Mouse (Mus musculus) stomach, postnatal 0 days (tissue): ENCODE data around the gene Pcgf1. TPM values are rescaled to one million over a fixed set of nuclear protein-coding genes. Genes with fewer than 3 reads are reported as not detected.

Source experiments
- ATAC-seq: fragments of 200-750 bp; cut with Nextera tagmentation; 2 replicates; pipeline ENCODE4 v1.8.0; 2017; ENCODE audit not compliant: low FRiP score, low TSS enrichment
- DNase-seq: peaks from one replicate; pipeline ENCODE4 v3.0.0-alpha.2; 2016; ENCODE audit warnings: low spot score
- H3K27ac ChIP-seq: fragments of 300-500 bp; sonication (generic); replicated peaks from 2 replicates; pipeline ENCODE4 v1.5.1; 2014; ENCODE audit warnings: mild to moderate bottlenecking, control low read depth
- H3K27me3 ChIP-seq: fragments of 300-500 bp; sonication (generic); 2 replicates; pipeline ENCODE4 v1.6.1; 2014; ENCODE audit warnings: low read length; ENCODE audit not compliant: control insufficient read depth, insufficient read depth
- H3K36me3 ChIP-seq: fragments of 300-500 bp; sonication (generic); 2 replicates; pipeline ENCODE4 v1.6.1; 2014; ENCODE audit warnings: low read length, mixed read lengths; ENCODE audit not compliant: control insufficient read depth, insufficient read depth
- H3K4me1 ChIP-seq: fragments of 300-500 bp; sonication (generic); replicated peaks from 2 replicates; pipeline ENCODE4 v1.6.1; 2014; ENCODE audit warnings: antibody characterized with exemption; ENCODE audit not compliant: control insufficient read depth, insufficient read depth
- H3K4me2 ChIP-seq: fragments of 300-500 bp; sonication (generic); replicated peaks from 2 replicates; pipeline ENCODE4 v1.6.1; 2014; ENCODE audit warnings: low read depth, mild to moderate bottlenecking, control low read depth, moderate library complexity
- H3K4me3 ChIP-seq: fragments of 300-500 bp; sonication (generic); 2 replicates; pipeline ENCODE4 v1.5.1; 2014; ENCODE audit warnings: low read depth, low read length, control low read depth
- H3K9ac ChIP-seq: fragments of 300-500 bp; sonication (generic); 2 replicates; pipeline ENCODE4 v1.6.1; 2014; ENCODE audit warnings: mild to moderate bottlenecking, low read length, control low read depth, mixed read lengths
- H3K9me3 ChIP-seq: fragments of 300-500 bp; sonication (generic); 2 replicates; pipeline ENCODE4 v1.6.1; 2016; ENCODE audit warnings: low read length; ENCODE audit not compliant: control insufficient read depth
- CTCF ChIP-seq: IDR thresholded peaks from 2 replicates; pipeline ENCODE4 v1.5.1; 2016; ENCODE audit warnings: antibody characterized with exemption, low read depth, mild to moderate bottlenecking, moderate library complexity
- EP300 ChIP-seq: optimal IDR thresholded peaks from 2 replicates; pipeline ENCODE3; 2016; ENCODE audit warnings: antibody characterized with exemption
- WGBS: fragments of 180-500 bp; shearing (Covaris S2); extraction: QIAGEN DNeasy Blood & Tissue Kit; methylation state at CpG from one replicate; pipeline ENCODE4 v1.1.7; 2014; 5-methylcytosine and 5-hydroxymethylcytosine counted together
- polyA plus RNA-seq: library from polyadenylated mRNA; unstranded; fragments of >200 nt; fragmentation: Nextera tagmentation; extraction: Ambion mirVana; gene quantifications from 2 replicates; pipeline ENCODE4 v1.2.1, GENCODE M21; 2015

Pcgf1 gene
- polyA plus RNA-seq, 1 experiment from 2014 or later, result 14.0 TPM

- Histone ChIP-seq H3K27ac (no peak overlapping the region), H3K9ac (no peak overlapping the region), H3K4me2 (no peak overlapping the region), H3K27me3 (peaks cover 9% of the 10 kb centered on the region; the same call in 1 of the 2 replicates), H3K36me3 (no peaks in the 10 kb centered on the region), H3K9me3 (no peaks in the 10 kb centered on the region), H3K4me3 (no peak overlapping the region), H3K4me1 (no peaks in the 10 kb centered on the region)
- 27% methylated on average over 6 of the region's 6 CpGs for WGBS
- TF ChIP-seq CTCF (no peak), EP300 (no peak)
- no peak for DNase-seq
- no peak for ATAC-seq
These were observed 14.9 kb downstream of the Pcgf1 start for GRCm38 (mm10) chr6:83092416-83093127.

- Histone ChIP-seq H3K36me3 (no peaks in the 10 kb centered on the region), H3K9ac (no peak overlapping the region), H3K4me3 (no peak overlapping the region), H3K4me2 (no peak overlapping the region), H3K27ac (no peak overlapping the region), H3K9me3 (no peaks in the 10 kb centered on the region), H3K4me1 (no peaks in the 10 kb centered on the region; the same call in 1 of the 2 replicates), H3K27me3 (no peaks in the 10 kb centered on the region)
- WGBS, result 42% methylated on average over 6 of the region's 6 CpGs
- TF ChIP-seq EP300, result no peak
- TF ChIP-seq CTCF, result no peak
- no peak for DNase-seq
- no peak for ATAC-seq
These were observed 18.3 kb downstream of the Pcgf1 start for GRCm38 (mm10) chr6:83095968-83096367.

GRCm38 (mm10) chr6:83098411-83098810 is 20.7 kb downstream of the Pcgf1 start:
- H3K4me1 ChIP-seq, result peaks cover 5% of the 10 kb centered on the region; the same call in 1 of the 2 replicates
- H3K9me3 ChIP-seq, result no peaks in the 10 kb centered on the region
- DNase-seq (no peak), ATAC-seq (no peak)
- no peak overlapping the region for H3K9ac ChIP-seq
- no peaks in the 10 kb centered on the region for H3K36me3 ChIP-seq
- H3K27ac ChIP-seq, result no peak overlapping the region
- no peak overlapping the region for H3K4me3 ChIP-seq
- H3K4me2 ChIP-seq, result no peak overlapping the region
- H3K27me3 ChIP-seq, result no peaks in the 10 kb centered on the region
- 56% methylated on average over 2 of the region's 2 CpGs for WGBS
- TF ChIP-seq CTCF (no peak), EP300 (no peak)

- WGBS, result under 1% methylated on average over 25 of the region's 25 CpGs
- peak within 1 kb of the TSS; percentile 83 for H3K27ac ChIP-seq
- H3K36me3 ChIP-seq, result no peaks in the 10 kb centered on the region
- H3K4me3 ChIP-seq, result peak within 1 kb of the TSS; percentile 68
- H3K9me3 ChIP-seq, result no peaks in the 10 kb centered on the region
- TF ChIP-seq CTCF, result peak; percentile 83
- TF ChIP-seq EP300, result no peak
- H3K9ac ChIP-seq, result peak within 1 kb of the TSS; percentile 73
- H3K4me1 ChIP-seq, result peaks cover 5% of the 10 kb centered on the region; the same call in 1 of the 2 replicates
- ATAC-seq, result peak; percentile 90
- peak; percentile 88 for DNase-seq
- no peaks in the 10 kb centered on the region for H3K27me3 ChIP-seq
- H3K4me2 ChIP-seq, result peak within 1 kb of the TSS; percentile 99
These were observed 23.6 kb downstream of the Pcgf1 start, which contains the start of the genes Ccdc142 and Gm42688 for GRCm38 (mm10) chr6:83101316-83101687. Gene Ccdc142, plus strand, starts transcription at chr6:83101601. Gene Gm42688, plus strand, starts transcription at chr6:83101617.

GRCm38 (mm10) chr6:83101688-83102556 is 24.3 kb downstream of the Pcgf1 start:
- ATAC-seq (peak; percentile 87), DNase-seq (peak; percentile 75)
- whole genome bisulfite sequencing, result under 1% methylated on average over 67 of the region's 74 CpGs
- peak overlapping the region; percentile 68 for H3K4me3 ChIP-seq
- no peaks in the 10 kb centered on the region for H3K9me3 ChIP-seq
- peak overlapping the region; percentile 99 for H3K4me2 ChIP-seq
- no peaks in the 10 kb centered on the region for H3K36me3 ChIP-seq
- TF ChIP-seq CTCF, result peak; percentile 73
- TF ChIP-seq EP300, result no peak
- H3K4me1 ChIP-seq, result peaks cover 5% of the 10 kb centered on the region; the same call in 1 of the 2 replicates
- H3K27ac ChIP-seq, result peak overlapping the region; percentile 83
- H3K9ac ChIP-seq, result peak overlapping the region; percentile 73
- H3K27me3 ChIP-seq, result no peaks in the 10 kb centered on the region
